Comparison of ENCODE assay signal across 21 mouse cellular contexts in the genomic region with DNA sequence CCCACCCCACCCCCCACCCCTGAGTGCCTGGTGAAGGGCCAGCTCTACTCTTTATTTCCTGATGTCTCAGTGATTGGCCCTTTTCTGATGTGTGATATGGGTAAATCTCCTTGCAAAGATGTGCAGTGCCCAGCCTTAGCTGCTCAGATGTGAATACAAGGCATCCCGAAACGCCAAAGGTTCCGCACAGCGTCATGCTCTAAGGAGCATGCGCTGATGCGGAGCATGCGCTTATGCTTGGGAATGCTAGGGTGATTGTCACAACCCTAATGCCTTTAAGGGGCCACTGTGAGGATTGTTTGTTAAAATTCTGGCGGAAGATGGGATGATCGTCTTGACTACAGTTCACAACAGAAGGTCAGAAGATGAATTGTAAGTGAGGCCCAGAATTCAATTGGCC. TPM values are rescaled to one million over a fixed set of nuclear protein-coding genes. Genes with fewer than 3 reads are reported as not detected.
DNase-seq lines count a peak whose midpoint lies in the region; ATAC-seq and TF ChIP-seq lines count a peak whose summit lies in the region.
"Had no signal": no experiment of that assay in that cellular context is flagged by ENCODE, and none has a peak within 500 bp of the region (broad histone marks: within the 10 kb centered on the region; RNA-seq: fewer than 3 reads in every experiment).

No protein-coding gene starts in this region.

- peaks cover 17% of the 10 kb centered on the region for H3K4me1 ChIP-seq in hindbrain, embryonic 12.5 days
- no peaks in the 10 kb centered on the region; the same call in none of the 2 replicates for H3K4me1 ChIP-seq in hindbrain, embryonic 11.5 days (replicated peaks; ENCODE audit: control insufficient read depth, insufficient read depth, low read length)
- peaks cover 59% of the 10 kb centered on the region for H3K4me1 ChIP-seq in lung, embryonic 15.5 days
- H3K4me1 ChIP-seq in testis, adult 2 months (ENCODE audit: control insufficient read depth, insufficient read depth, low read length): peaks cover 6% of the 10 kb centered on the region

- TF ChIP-seq CTCF in testis, adult 2 months (IDR thresholded peaks at IDR 0.05; ENCODE audit: control insufficient read depth, insufficient read depth, insufficient replicate concordance, low read depth, low read length): no peak

- peak; percentile 57; the same call in 1 of the 2 replicates for ATAC-seq in hindbrain, embryonic 12.5 days (ENCODE audit: low FRiP score)
- ATAC-seq in hindbrain, embryonic 11.5 days (ENCODE audit: low FRiP score): no peak
- ATAC-seq in lung, embryonic 15.5 days (ENCODE audit: borderline replicate concordance, extremely low read depth, low FRiP score, low TSS enrichment): no peak
- ATAC-seq: midbrain, embryonic 13.5 days had no signal

- H3K4me2 ChIP-seq in hindbrain, embryonic 12.5 days (replicated peaks): no peak overlapping the region
- no peak overlapping the region for H3K4me2 ChIP-seq in hindbrain, embryonic 11.5 days (replicated peaks; ENCODE audit: low read depth, low read length)
- no peak overlapping the region for H3K4me2 ChIP-seq in lung, embryonic 15.5 days
- H3K4me2 ChIP-seq: heart, embryonic 12.5 days; hindbrain, embryonic 15.5 days; liver, embryonic 15.5 days; midbrain, embryonic 13.5 days; neural tube, embryonic 12.5 days had no signal

- no peaks in the 10 kb centered on the region for H3K27me3 ChIP-seq in hindbrain, embryonic 12.5 days
- H3K27me3 ChIP-seq in hindbrain, embryonic 11.5 days (ENCODE audit: control insufficient read depth, insufficient read depth, low read length): no peaks in the 10 kb centered on the region
- no peaks in the 10 kb centered on the region for H3K27me3 ChIP-seq in lung, embryonic 15.5 days
- no peaks in the 10 kb centered on the region for H3K27me3 ChIP-seq in testis, adult 2 months (ENCODE audit: control insufficient read depth, insufficient read depth, low read length)
- H3K27me3 ChIP-seq: heart, embryonic 12.5 days; hindbrain, embryonic 15.5 days; liver, embryonic 15.5 days; neural tube, embryonic 12.5 days had no signal

- no peak overlapping the region for H3K9ac ChIP-seq in hindbrain, embryonic 12.5 days
- no peak overlapping the region for H3K9ac ChIP-seq in hindbrain, embryonic 11.5 days (ENCODE audit: low read depth, low read length)
- no peak overlapping the region for H3K9ac ChIP-seq in lung, embryonic 15.5 days
- H3K9ac ChIP-seq: heart, embryonic 12.5 days; hindbrain, embryonic 15.5 days; liver, embryonic 15.5 days; midbrain, embryonic 13.5 days; neural tube, embryonic 12.5 days had no signal

- no peaks in the 10 kb centered on the region for H3K36me3 ChIP-seq in hindbrain, embryonic 12.5 days
- H3K36me3 ChIP-seq in hindbrain, embryonic 11.5 days (ENCODE audit: control insufficient read depth, insufficient read depth, low read length): no peaks in the 10 kb centered on the region
- no peaks in the 10 kb centered on the region for H3K36me3 ChIP-seq in lung, embryonic 15.5 days
- no peaks in the 10 kb centered on the region for H3K36me3 ChIP-seq in testis, adult 2 months (ENCODE audit: control insufficient read depth, insufficient read depth, low read length)
- H3K36me3 ChIP-seq: heart, embryonic 12.5 days; hindbrain, embryonic 15.5 days; liver, embryonic 15.5 days; midbrain, embryonic 13.5 days; neural tube, embryonic 12.5 days had no signal

- H3K4me3 ChIP-seq in hindbrain, embryonic 12.5 days: no peak overlapping the region
- no peak overlapping the region for H3K4me3 ChIP-seq in hindbrain, embryonic 11.5 days (ENCODE audit: low read depth, low read length)
- no peak overlapping the region for H3K4me3 ChIP-seq in lung, embryonic 15.5 days
- H3K4me3 ChIP-seq in testis, adult 2 months (ENCODE audit: control insufficient read depth, low read depth, low read length): 0 out of 2 replicates have a peak overlapping the region, but pooled peaks have one; percentile 0
- H3K4me3 ChIP-seq: heart, embryonic 12.5 days; hindbrain, embryonic 15.5 days; layer of hippocampus, adult 2 months; liver, embryonic 15.5 days; midbrain, embryonic 13.5 days; neural tube, embryonic 12.5 days had no signal

- 0 out of 2 replicates have a peak overlapping the region, but pooled peaks have one; percentile 52 for H3K27ac ChIP-seq in hindbrain, embryonic 12.5 days
- no peak overlapping the region for H3K27ac ChIP-seq in hindbrain, embryonic 11.5 days (ENCODE audit: low read depth, low read length)
- H3K27ac ChIP-seq in lung, embryonic 15.5 days: peak overlapping the region; percentile 85; the same call in 1 of the 2 replicates
- no peak overlapping the region for H3K27ac ChIP-seq in testis, adult 2 months (ENCODE audit: control insufficient read depth, insufficient read depth, low read depth, low read length)
- H3K27ac ChIP-seq: liver, embryonic 15.5 days; midbrain, embryonic 13.5 days; neural tube, embryonic 12.5 days had no signal

- no peak for TF ChIP-seq POLR2A in testis, adult 2 months (IDR thresholded peaks at IDR 0.05; ENCODE audit: control insufficient read depth, low read depth, low read length)

- no peak for DNase-seq in hindbrain, embryonic 11.5 days (ENCODE audit: low spot score)
- DNase-seq in lung, postnatal 36 days: no peak
- no peak for DNase-seq in testis, postnatal 10 days (ENCODE audit: low spot score)
- no peak for DNase-seq in cerebellum, adult 9-11 months
- no peak for DNase-seq in left cerebral cortex, adult 9 months (ENCODE audit: low spot score in 2 of 2)
- DNase-seq: adrenal gland, postnatal 14 days; cerebellum, adult 2 months; cerebellum, postnatal 36 days; gastrocnemius, postnatal 25 days; kidney, postnatal 25 days; liver; thymus, postnatal 25 days had no signal

- WGBS in hindbrain, embryonic 12.5 days: 73% methylated on average over 9 of the region's 9 CpGs
- WGBS in hindbrain, embryonic 11.5 days: 72% methylated on average over 9 of the region's 9 CpGs
- WGBS in lung, embryonic 15.5 days: 84% methylated on average over 9 of the region's 9 CpGs

- no peaks in the 10 kb centered on the region for H3K9me3 ChIP-seq in hindbrain, embryonic 12.5 days (replicated peaks)
- H3K9me3 ChIP-seq in hindbrain, embryonic 11.5 days (ENCODE audit: control insufficient read depth, low read length): no peaks in the 10 kb centered on the region
- no peaks in the 10 kb centered on the region for H3K9me3 ChIP-seq in lung, embryonic 15.5 days
- H3K9me3 ChIP-seq: heart, embryonic 12.5 days; hindbrain, embryonic 15.5 days; liver, embryonic 15.5 days; midbrain, embryonic 13.5 days; neural tube, embryonic 12.5 days had no signal

RNA-seq across cellular contexts. Expression of a gene that starts 34.6 kb away (rescaled TPM):
- 42.8 and 54.3 TPM in 2 replicates for polyA plus RNA-seq in hindbrain, embryonic 12.5 days (2016; fragmentation: Nextera tagmentation; extraction: Ambion mirVana)
- 30.0 TPM in 2 replicates for polyA plus RNA-seq in hindbrain, embryonic 11.5 days (2014; fragmentation: Nextera tagmentation; extraction: Ambion mirVana)
- 113 and 116 TPM in 2 replicates for polyA plus RNA-seq in lung, embryonic 15.5 days (2015; fragmentation: Nextera tagmentation; extraction: Ambion mirVana)
- 0.28 and 1.2 TPM in 2 replicates for polyA plus RNA-seq in testis, adult 2 months (2012; rRNA removed)

Comparison
In these comparisons a context has a peak if more than half of its experiments do, and no peak if none do; other contexts are left out.
1. H3K27ac ChIP-seq: peak in hindbrain, embryonic 12.5 days (single experiment) and lung, embryonic 15.5 days (single experiment); none in hindbrain, embryonic 11.5 days (single experiment) and testis, adult 2 months (single experiment).
2. RNA of a gene that starts 34.6 kb away (polyA plus RNA-seq): 113 to 116 TPM in lung, embryonic 15.5 days, 42.8 to 54.3 TPM in hindbrain, embryonic 12.5 days and 30.0 TPM in hindbrain, embryonic 11.5 days; 0.28 to 1.2 TPM in testis, adult 2 months; every median in the first group is over 10 times any median in the second.